Mouse (Mus musculus): Measurements from ENCODE around the gene Serinc5.
"Not testable (repeated sequence)": the region's sequence is repeated elsewhere in the genome, so short reads cannot be mapped to it uniquely, and the experiment has no call there.

The Serinc5 gene

DNA sequence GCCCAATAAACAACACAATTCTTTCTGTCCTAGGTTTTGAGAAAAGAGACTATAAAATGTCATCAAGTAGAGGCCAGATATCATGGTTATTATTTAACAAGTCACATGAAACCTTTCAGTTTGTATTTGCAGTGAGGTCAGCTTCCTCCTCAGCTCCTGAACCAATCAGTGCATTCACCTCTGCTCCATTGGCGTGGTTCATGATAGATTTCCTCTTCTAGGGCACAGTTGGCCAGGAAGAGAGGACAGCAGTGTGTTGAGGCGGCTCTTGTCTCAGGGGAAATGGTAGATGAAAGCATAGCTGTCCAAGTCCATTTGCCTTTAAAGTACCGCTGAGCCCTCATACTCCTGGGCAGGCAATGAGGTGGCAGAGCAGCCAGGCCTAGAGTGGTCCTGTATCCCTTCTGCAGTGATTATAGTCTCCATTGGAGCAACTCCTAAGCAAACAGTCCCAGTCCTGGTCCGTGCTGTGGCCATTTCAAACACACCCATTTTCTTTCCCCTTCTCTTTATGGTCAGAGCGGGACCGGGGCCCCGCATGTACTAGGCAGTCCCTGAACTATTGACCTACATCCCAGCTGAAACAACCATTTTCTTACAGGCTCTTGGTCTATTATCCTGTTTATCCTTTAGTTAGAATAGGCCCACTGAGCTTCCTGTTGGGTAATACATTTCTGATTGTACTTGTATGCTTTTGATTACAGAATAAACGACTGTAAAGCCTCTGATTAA is 51.8 kb downstream of the Serinc5 start:
- DNase-seq (ENCODE audit: low read depth, low spot score) = no peak

DNA sequence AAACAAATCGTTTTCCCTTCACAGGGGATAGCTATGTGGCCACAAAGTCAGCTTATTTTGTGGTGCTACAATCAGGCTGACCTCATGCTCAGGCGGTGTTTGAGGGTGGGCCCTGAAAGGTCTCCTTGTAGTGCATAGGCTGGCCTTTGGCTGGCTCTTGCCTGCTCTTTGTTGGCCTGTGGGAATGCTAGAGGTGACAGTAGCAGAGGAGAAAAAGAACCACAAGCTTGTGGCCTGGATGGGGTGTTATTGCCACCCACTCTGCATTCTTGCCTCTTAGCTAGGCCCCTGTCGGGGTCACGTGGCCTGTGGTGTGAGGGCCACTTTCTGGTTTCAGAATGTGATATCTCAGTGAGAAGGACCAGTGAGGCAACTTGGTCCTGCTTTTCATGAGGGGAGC is 54.1 kb downstream of the Serinc5 start:
- no peak for DNase-seq (ENCODE audit: low read depth, low spot score)

- DNase-seq (ENCODE audit: low read depth, low spot score) = no peak
Observed at GRCm38 (mm10) chr13:92668214-92668985, 57.5 kb downstream of the Serinc5 start.

DNA sequence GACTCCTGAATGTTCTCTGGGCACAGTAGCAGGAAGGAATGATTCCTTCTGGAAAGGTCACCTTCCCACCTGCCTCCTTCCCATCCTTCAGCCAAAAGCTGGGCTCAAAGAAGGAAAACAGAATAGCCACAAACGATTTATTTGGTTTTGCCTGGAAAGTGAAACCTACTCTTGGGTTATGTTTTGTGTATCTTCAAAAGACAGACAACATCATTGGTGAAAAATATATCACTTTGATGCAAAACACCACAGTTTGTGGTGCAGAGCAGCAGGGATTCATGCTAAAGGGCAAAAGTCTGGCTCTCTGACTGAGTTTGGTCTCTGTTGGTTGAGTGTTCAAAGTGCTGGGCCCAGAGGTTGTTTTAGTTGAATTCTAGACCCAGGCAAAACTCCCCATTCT is 60.8 kb downstream of the Serinc5 start:
- DNase-seq (ENCODE audit: low read depth, low spot score) = no peak

- DNase-seq (ENCODE audit: low read depth, low spot score) = no peak
Observed at GRCm38 (mm10) chr13:92674676-92675075, 63.8 kb downstream of the Serinc5 start.

DNA sequence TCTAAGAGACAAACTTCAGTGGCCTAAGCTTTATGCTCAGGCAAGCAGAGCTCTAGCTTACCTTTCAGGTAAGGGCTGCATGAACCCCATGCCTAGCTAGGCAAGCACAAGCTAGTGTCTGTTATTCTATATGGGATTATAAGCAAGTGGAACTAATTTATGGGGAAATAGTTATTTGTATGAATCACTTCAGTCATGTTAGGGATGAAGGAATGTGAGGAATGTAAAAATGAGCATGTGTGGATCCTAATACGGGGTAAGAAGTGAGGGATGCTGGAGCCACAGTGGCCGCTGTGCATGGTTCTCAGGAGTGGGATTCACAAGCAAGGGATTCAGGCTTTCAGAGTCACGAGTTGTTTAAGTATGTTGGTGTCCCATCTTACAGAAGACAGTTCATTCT is 64.4 kb downstream of the Serinc5 start:
- DNase-seq (ENCODE audit: low read depth, low spot score) = no peak

- no peak for DNase-seq (ENCODE audit: low read depth, low spot score)
Observed at GRCm38 (mm10) chr13:92675897-92676584, 65.2 kb downstream of the Serinc5 start.

DNA sequence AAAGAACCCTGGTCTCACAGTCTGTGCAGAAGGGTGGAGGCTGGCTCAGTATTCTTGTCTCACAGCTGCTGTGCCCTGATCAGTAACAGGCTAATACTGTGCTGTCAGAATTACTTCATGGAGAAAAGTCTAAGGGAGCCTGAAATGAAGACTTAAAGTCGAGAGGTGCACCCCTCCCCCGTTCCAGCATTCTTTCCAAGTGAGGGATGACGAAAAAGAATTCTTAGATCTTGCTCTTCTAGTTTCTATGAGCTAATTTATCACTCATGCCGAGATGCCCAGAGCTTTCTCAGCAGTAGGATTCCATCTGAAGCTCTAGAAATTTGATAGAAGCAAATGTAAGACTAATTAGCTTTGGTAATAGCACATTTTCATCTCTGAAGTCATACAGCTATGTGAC is 66.8 kb downstream of the Serinc5 start:
- no peak for DNase-seq (ENCODE audit: low read depth, low spot score)

GRCm38 (mm10) chr13:92679661-92680060 is 68.8 kb downstream of the Serinc5 start:
- no peak for DNase-seq (ENCODE audit: low read depth, low spot score)

- no peak for DNase-seq (ENCODE audit: low read depth, low spot score)
Observed at GRCm38 (mm10) chr13:92681541-92681940, 70.7 kb downstream of the Serinc5 start.

DNA sequence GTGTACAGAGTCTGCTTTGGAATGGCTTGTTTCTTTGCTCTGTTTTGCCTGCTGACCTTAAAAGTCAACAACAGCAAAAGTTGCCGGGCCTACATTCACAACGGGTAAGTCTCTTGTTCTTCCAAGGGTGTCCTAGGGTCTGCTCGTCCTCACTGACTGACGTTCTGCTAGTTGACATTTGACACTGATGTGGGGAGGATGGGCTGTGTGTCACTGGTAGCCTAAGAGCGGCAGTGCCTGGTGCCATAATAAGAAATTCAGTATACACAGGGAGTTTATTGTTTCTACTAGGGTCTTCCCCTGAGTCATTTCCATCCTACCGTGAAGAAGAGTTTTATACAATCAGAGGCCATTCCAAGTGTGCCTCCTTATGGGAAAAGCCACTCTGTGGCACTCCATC is 71.9 kb downstream of the Serinc5 start:
- DNase-seq (ENCODE audit: low read depth, low spot score) = no peak

GRCm38 (mm10) chr13:92683464-92683863 is 72.6 kb downstream of the Serinc5 start:
- no peak for DNase-seq (ENCODE audit: low read depth, low spot score)

DNA sequence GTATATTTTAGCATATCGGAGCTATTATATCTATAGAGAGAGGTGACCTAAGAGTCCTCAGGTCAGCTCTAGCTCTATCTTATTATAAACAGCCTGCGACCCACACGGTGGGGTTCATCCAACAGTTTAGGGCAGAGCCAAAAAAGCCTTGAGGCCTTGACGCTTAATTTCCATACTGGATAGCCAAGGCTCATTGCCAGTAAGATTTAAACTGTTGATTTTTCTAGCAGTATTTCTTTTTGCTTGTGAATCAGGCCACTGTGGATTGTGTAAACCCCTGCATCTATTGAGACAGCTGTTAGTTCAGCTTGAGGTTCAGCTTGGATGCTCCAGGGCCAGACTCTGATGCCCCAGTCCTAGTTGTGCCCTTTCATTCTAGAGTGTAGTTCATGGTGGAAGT is 73.4 kb downstream of the Serinc5 start:
- DNase-seq (ENCODE audit: low read depth, low spot score) = no peak

DNA sequence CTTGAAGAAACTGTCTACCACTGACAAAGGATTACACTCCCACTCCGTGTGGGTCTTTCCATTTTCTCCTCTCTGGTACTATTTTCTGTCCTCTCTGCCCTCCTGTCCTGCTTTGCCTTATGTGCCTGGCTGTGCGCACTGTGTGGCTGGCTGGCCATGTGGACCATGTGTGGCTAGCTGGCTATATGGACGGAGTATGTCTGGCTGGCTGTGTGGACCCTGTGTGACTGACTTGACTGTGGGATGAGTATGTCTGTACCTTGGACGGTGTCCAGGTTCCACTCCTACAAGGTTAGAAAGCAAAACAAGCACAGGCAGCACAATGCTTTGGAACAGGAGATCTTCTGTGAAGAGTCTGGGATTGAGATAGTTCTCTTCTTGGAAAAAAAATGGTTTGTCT is 74.4 kb downstream of the Serinc5 start:
- no peak for DNase-seq (ENCODE audit: low read depth, low spot score)

DNA sequence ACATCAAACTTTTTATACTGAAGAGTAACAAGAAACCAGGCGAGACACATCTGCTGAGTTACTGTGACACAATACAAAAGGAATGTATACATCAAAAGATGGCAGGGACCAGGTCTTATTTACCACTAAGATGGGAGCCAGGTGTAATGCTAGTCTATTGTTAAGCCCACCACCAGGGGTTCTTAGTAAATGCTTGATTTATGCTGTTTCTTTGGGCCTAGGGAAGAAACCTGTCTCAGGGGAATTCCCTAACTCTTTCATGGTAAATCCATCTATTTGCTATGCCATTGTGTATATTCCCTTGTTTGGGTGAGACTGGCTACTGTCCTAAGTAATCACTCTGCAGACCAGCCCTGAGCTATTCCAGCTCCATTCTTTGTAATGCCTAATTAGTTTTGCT is 76.3 kb downstream of the Serinc5 start:
- not testable (repeated sequence) for DNase-seq (ENCODE audit: low read depth, low spot score)

- no peak for DNase-seq (ENCODE audit: low read depth, low spot score)
Observed at GRCm38 (mm10) chr13:92689061-92689460, 78.2 kb downstream of the Serinc5 start.

DNA sequence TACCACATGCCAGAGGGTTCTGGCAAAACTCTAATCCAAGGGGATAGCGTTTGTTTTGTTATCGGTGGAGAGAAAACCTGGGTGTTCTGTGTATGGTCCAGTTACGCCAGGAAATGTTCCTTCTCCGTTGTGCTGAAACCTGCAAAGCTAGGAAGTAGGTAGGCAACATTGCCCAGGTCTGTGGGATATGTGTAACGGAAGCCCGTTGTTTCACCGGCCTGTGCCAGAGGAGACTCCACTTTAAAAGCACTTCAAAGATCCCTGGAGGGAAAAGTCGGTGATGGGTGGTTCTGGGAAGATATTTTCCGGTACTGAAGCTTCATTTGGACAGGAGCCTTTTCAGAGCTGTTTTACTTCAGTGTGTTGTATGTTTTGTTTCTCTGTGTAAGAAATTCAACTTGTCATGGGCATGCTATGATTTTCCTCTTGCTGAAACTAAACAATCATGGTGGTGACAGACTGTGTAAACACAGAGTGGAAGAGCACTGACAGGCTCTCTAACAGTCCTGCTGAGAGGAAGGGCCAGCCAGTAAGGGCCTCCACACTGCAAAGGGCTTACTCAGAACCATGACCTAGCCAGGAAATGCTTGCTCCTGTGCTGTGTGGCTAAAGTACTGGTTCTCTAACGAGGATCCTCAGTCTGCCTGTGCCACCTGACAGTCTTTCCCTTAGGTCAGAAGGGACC is 83.1 kb downstream of the Serinc5 start:
- no peak for DNase-seq (ENCODE audit: low read depth, low spot score)

GRCm38 (mm10) chr13:92696491-92696939 is 85.6 kb downstream of the Serinc5 start:
- DNase-seq (ENCODE audit: low read depth, low spot score) = peak; percentile 22

- no peak for DNase-seq (ENCODE audit: low read depth, low spot score)
Observed at GRCm38 (mm10) chr13:92697141-92697540, 86.2 kb downstream of the Serinc5 start.

DNA sequence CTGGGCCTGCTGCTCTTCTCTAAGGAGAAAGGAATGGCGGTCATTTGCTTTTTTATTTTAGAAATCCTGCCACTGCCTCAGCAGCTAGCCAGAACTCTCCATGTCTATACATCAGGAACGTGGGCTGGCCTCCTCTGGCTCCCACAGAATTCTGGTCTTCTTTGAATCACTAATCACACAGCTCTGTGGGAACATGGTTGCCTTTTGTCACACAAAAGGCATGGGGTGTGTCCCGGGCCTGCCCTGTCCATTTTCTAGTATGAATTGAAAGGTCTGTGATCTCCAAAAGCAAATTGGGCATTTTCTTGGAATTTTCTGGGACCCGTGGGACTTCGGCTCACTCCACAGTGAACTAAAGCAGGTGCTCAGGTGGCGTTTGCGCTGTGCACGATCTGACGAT is 87.9 kb downstream of the Serinc5 start:
- DNase-seq (ENCODE audit: low read depth, low spot score) = no peak

GRCm38 (mm10) chr13:92699395-92699794 is 88.5 kb downstream of the Serinc5 start:
- no peak for DNase-seq (ENCODE audit: low read depth, low spot score)

- no peak for DNase-seq (ENCODE audit: low read depth, low spot score)
Observed at GRCm38 (mm10) chr13:92702035-92702434, 91.1 kb downstream of the Serinc5 start.
